Mouse (Mus musculus): ENCODE results near the gene Ushbp1.
"Not testable (repeated sequence)": the region's sequence is repeated elsewhere in the genome, so short reads cannot be mapped to it uniquely, and the experiment has no call there.

Ushbp1 gene

GRCm38 (mm10) chr8:71370711-71371235 lies 24.8 kb downstream of the Ushbp1 start:
- DNase-seq (ENCODE audit: low spot score in 2 of 2) = no peak

- no peak for DNase-seq (ENCODE audit: low spot score in 2 of 2)
Observed at GRCm38 (mm10) chr8:71369040-71369718, 26.4 kb downstream of the Ushbp1 start.

GRCm38 (mm10) chr8:71368366-71368765 lies 27.2 kb downstream of the Ushbp1 start:
- DNase-seq (ENCODE audit: low spot score in 2 of 2) = no peak

- no peak for DNase-seq (ENCODE audit: low spot score in 2 of 2)
Observed at GRCm38 (mm10) chr8:71367529-71368176, 27.9 kb downstream of the Ushbp1 start.

GRCm38 (mm10) chr8:71366771-71367528 lies 28.7 kb downstream of the Ushbp1 start, which contains the start of gene Use1:
TSS of gene Use1 (plus strand) at chr8:71366848.
- DNase-seq (ENCODE audit: low spot score in 2 of 2) = peak; percentile 87 to 88

- DNase-seq (ENCODE audit: low spot score in 2 of 2) = no peak
Observed at GRCm38 (mm10) chr8:71358026-71358425, 37.6 kb downstream of the Ushbp1 start.

GRCm38 (mm10) chr8:71351520-71351919 lies 44.1 kb downstream of the Ushbp1 start:
- DNase-seq (ENCODE audit: low spot score in 2 of 2) = no peak

- DNase-seq (ENCODE audit: low spot score in 2 of 2) = no peak
Observed at GRCm38 (mm10) chr8:71351117-71351516, 44.5 kb downstream of the Ushbp1 start.

- DNase-seq (ENCODE audit: low spot score in 2 of 2) = no peak
Observed at GRCm38 (mm10) chr8:71346581-71346980, 49.0 kb downstream of the Ushbp1 start.

GRCm38 (mm10) chr8:71340625-71341024 lies 55.0 kb downstream of the Ushbp1 start:
- DNase-seq (ENCODE audit: low spot score in 2 of 2) = no peak

GRCm38 (mm10) chr8:71337834-71338233 lies 57.8 kb downstream of the Ushbp1 start:
- DNase-seq (ENCODE audit: low spot score in 2 of 2) = not testable (repeated sequence)

All from frontal cortex, postnatal 14 days (tissue).